Mouse (Mus musculus) urinary bladder, adult 18-20 months (tissue): ENCODE measurements around the gene Asxl1.

Source experiments
- DNase-seq, 2 experiments: peaks; one replicate each; pipeline ENCODE4 v3.0.0; 2022; ENCODE audit warnings: low spot score in 2 of 2, mixed read lengths in 2 of 2

Asxl1 gene

GRCm38 (mm10) chr2:153345454-153346220 is at the start of gene Asxl1:
Gene Asxl1, plus strand, starts transcription at chr2:153345829.
- DNase-seq: peak; percentile 84 to 95

GRCm38 (mm10) chr2:153297771-153298170 is 47.9 kb upstream of the Asxl1 start:
- DNase-seq: no peak

- DNase-seq: no peak
Observed at GRCm38 (mm10) chr2:153298460-153298859, 47.2 kb upstream of the Asxl1 start.

- no peak for DNase-seq
Observed at GRCm38 (mm10) chr2:153298863-153299262, 46.8 kb upstream of the Asxl1 start.

GRCm38 (mm10) chr2:153301123-153301522 is 44.5 kb upstream of the Asxl1 start:
- no peak for DNase-seq

- DNase-seq: no peak
Observed at GRCm38 (mm10) chr2:153305240-153305639, 40.4 kb upstream of the Asxl1 start.

- DNase-seq: no peak
Observed at GRCm38 (mm10) chr2:153308586-153308985, 37.0 kb upstream of the Asxl1 start.

- DNase-seq: no peak
Observed at GRCm38 (mm10) chr2:153309106-153309505, 36.5 kb upstream of the Asxl1 start.

GRCm38 (mm10) chr2:153310228-153310627 is 35.4 kb upstream of the Asxl1 start:
- no peak for DNase-seq

GRCm38 (mm10) chr2:153312884-153313283 is 32.7 kb upstream of the Asxl1 start:
- DNase-seq: no peak

- DNase-seq: no peak
Observed at GRCm38 (mm10) chr2:153318408-153318807, 27.2 kb upstream of the Asxl1 start.

GRCm38 (mm10) chr2:153319036-153319643 is 26.5 kb upstream of the Asxl1 start:
- no peak for DNase-seq

GRCm38 (mm10) chr2:153325706-153326376 is 19.8 kb upstream of the Asxl1 start:
- DNase-seq: no peak

- no peak for DNase-seq
Observed at GRCm38 (mm10) chr2:153332271-153332670, 13.4 kb upstream of the Asxl1 start.

- no peak for DNase-seq
Observed at GRCm38 (mm10) chr2:153332981-153333380, 12.6 kb upstream of the Asxl1 start.

GRCm38 (mm10) chr2:153333822-153334232 is 11.8 kb upstream of the Asxl1 start:
- no peak for DNase-seq

- no peak for DNase-seq
Observed at GRCm38 (mm10) chr2:153334281-153334680, 11.3 kb upstream of the Asxl1 start.

GRCm38 (mm10) chr2:153336117-153336516 is 9.5 kb upstream of the Asxl1 start:
- no peak for DNase-seq

GRCm38 (mm10) chr2:153338361-153339350 is 7.0 kb upstream of the Asxl1 start:
- DNase-seq: no peak

GRCm38 (mm10) chr2:153342166-153342565 is 3.5 kb upstream of the Asxl1 start:
- no peak for DNase-seq

GRCm38 (mm10) chr2:153342602-153343001 is 3.0 kb upstream of the Asxl1 start:
- no peak for DNase-seq

- no peak for DNase-seq
Observed at GRCm38 (mm10) chr2:153343191-153343590, 2.4 kb upstream of the Asxl1 start.
